Mouse (Mus musculus) splenic B cell, adult 2 months (primary cell): ENCODE measurements at regions not wholly inside any gene's neighbourhood (a gene's known extent, or its start where the extent isn't known, plus 50 kb on each side); places are given as distances from the start of the nearest gene placed in this dataset.

Source experiments
- DNase-seq: peaks from one replicate; pipeline ENCODE4 v3.0.0-alpha.2; 2011; ENCODE audit warnings: low read depth, low spot score
- H3K27me3 ChIP-seq: 2 replicates; pipeline ENCODE4 v1.6.1; 2012; ENCODE audit warnings: mild to moderate bottlenecking, low read length, moderate library complexity, mixed read lengths; ENCODE audit not compliant: control insufficient read depth, poor library complexity, insufficient read depth, severe bottlenecking
- H3K36me3 ChIP-seq: 2 replicates; pipeline ENCODE4 v1.6.1; 2012; ENCODE audit warnings: mild to moderate bottlenecking, low read length, moderate library complexity, mixed read lengths; ENCODE audit not compliant: control insufficient read depth, poor library complexity, insufficient read depth, severe bottlenecking

GRCm38 (mm10) chr13:73019181-73019580, 241.1 kb upstream of the Irx4 start:
- H3K27me3 ChIP-seq = no peaks in the 10 kb centered on the region
- DNase-seq = no peak

GRCm38 (mm10) chr13:73031217-73031616, 229.1 kb upstream of the Irx4 start:
- no peak for DNase-seq
- no peaks in the 10 kb centered on the region for H3K36me3 ChIP-seq
- H3K27me3 ChIP-seq = no peaks in the 10 kb centered on the region

More at GRCm38 (mm10) chr13:73019181-73019580, 241.1 kb upstream of the Irx4 start:
- no peaks in the 10 kb centered on the region for H3K36me3 ChIP-seq

- no peak for DNase-seq
- Histone ChIP-seq H3K27me3 (no peaks in the 10 kb centered on the region), H3K36me3 (no peaks in the 10 kb centered on the region)
These were observed 227.2 kb upstream of the Irx4 start for GRCm38 (mm10) chr13:73033055-73033454.

- Histone ChIP-seq H3K36me3 (no peaks in the 10 kb centered on the region), H3K27me3 (no peaks in the 10 kb centered on the region)
- no peak for DNase-seq
These were observed 226.0 kb upstream of the Irx4 start for GRCm38 (mm10) chr13:73034065-73034831.

GRCm38 (mm10) chr13:73034886-73035285, 225.4 kb upstream of the Irx4 start:
- no peak for DNase-seq
- Histone ChIP-seq H3K27me3 (no peaks in the 10 kb centered on the region), H3K36me3 (no peaks in the 10 kb centered on the region)

- Histone ChIP-seq H3K36me3 (no peaks in the 10 kb centered on the region), H3K27me3 (no peaks in the 10 kb centered on the region)
- DNase-seq = no peak
These were observed 224.8 kb upstream of the Irx4 start for GRCm38 (mm10) chr13:73035336-73035940.

GRCm38 (mm10) chr13:73039731-73040130, 220.5 kb upstream of the Irx4 start:
- Histone ChIP-seq H3K27me3 (no peaks in the 10 kb centered on the region), H3K36me3 (no peaks in the 10 kb centered on the region)
- DNase-seq = no peak

GRCm38 (mm10) chr13:73041233-73042040, 218.8 kb upstream of the Irx4 start:
- Histone ChIP-seq H3K36me3 (no peaks in the 10 kb centered on the region), H3K27me3 (no peaks in the 10 kb centered on the region)
- DNase-seq = no peak

- H3K27me3 ChIP-seq = no peaks in the 10 kb centered on the region
- no peak for DNase-seq
- no peaks in the 10 kb centered on the region for H3K36me3 ChIP-seq
These were observed 190.3 kb upstream of the Irx4 start for GRCm38 (mm10) chr13:73069840-73070530.

- no peaks in the 10 kb centered on the region for H3K27me3 ChIP-seq
- no peaks in the 10 kb centered on the region for H3K36me3 ChIP-seq
- DNase-seq = no peak
These were observed 189.8 kb upstream of the Irx4 start for GRCm38 (mm10) chr13:73070531-73070908.

GRCm38 (mm10) chr13:73071032-73071431, 189.2 kb upstream of the Irx4 start:
- DNase-seq = no peak
- H3K27me3 ChIP-seq = no peaks in the 10 kb centered on the region
- no peaks in the 10 kb centered on the region for H3K36me3 ChIP-seq

GRCm38 (mm10) chr13:73071854-73072852, 188.1 kb upstream of the Irx4 start:
- Histone ChIP-seq H3K36me3 (no peaks in the 10 kb centered on the region), H3K27me3 (no peaks in the 10 kb centered on the region)
- DNase-seq = no peak

GRCm38 (mm10) chr13:73077866-73078430, 182.3 kb upstream of the Irx4 start:
- H3K27me3 ChIP-seq = no peaks in the 10 kb centered on the region; the same call in 1 of the 2 replicates
- H3K36me3 ChIP-seq = no peaks in the 10 kb centered on the region
- DNase-seq = no peak
